Mouse (Mus musculus) liver, adult 2 months (tissue): ENCODE results near the gene Asb15. TPM values are rescaled to one million over a fixed set of nuclear protein-coding genes. Genes with fewer than 3 reads are reported as not detected.

ENCODE experiments used
- DNase-seq: peaks from one replicate; pipeline ENCODE4 v3.0.0-alpha.2; 2011; ENCODE audit warnings: low read depth, low spot score; ENCODE audit errors: extremely low read depth
- H3K27ac ChIP-seq: fragments of 200-500 bp; replicated peaks from 2 replicates; pipeline ENCODE4 v1.5.1; 2012; ENCODE audit warnings: low read depth, mild to moderate bottlenecking, control low read depth, inconsistent platforms, low read length; ENCODE audit not compliant: insufficient read depth
- H3K27me3 ChIP-seq: fragments of 200-500 bp; 2 replicates; pipeline ENCODE4 v1.6.1; 2012; ENCODE audit warnings: mild to moderate bottlenecking, moderate library complexity, low read length, inconsistent platforms; ENCODE audit not compliant: control insufficient read depth, insufficient read depth
- H3K36me3 ChIP-seq: fragments of 200-500 bp; 2 replicates; pipeline ENCODE4 v1.6.1; 2012; ENCODE audit warnings: low read length, inconsistent platforms; ENCODE audit not compliant: control insufficient read depth, insufficient read depth
- H3K4me1 ChIP-seq: fragments of 200-500 bp; 2 replicates; pipeline ENCODE4 v1.6.1; 2011; ENCODE audit warnings: low read length; ENCODE audit not compliant: control insufficient read depth, insufficient read depth
- H3K4me3 ChIP-seq: fragments of 200-500 bp; 2 replicates; pipeline ENCODE4 v1.5.1; 2011; ENCODE audit warnings: low read depth, mild to moderate bottlenecking, control low read depth, low read length, moderate library complexity; ENCODE audit not compliant: insufficient read depth
- H3K79me2 ChIP-seq: fragments of 200-500 bp; 2 replicates; pipeline ENCODE4 v1.6.1; 2012; ENCODE audit warnings: inconsistent platforms, mild to moderate bottlenecking, low read length, moderate library complexity; ENCODE audit not compliant: control insufficient read depth, insufficient read depth
- H3K9ac ChIP-seq: fragments of 200-500 bp; 2 replicates; pipeline ENCODE4 v1.6.1; 2012; ENCODE audit warnings: low read depth, mild to moderate bottlenecking, control low read depth, inconsistent platforms, low read length
- CTCF ChIP-seq: fragments of 200-500 bp; IDR thresholded peaks from 2 replicates; pipeline ENCODE4 v1.5.1; 2011; ENCODE audit warnings: low read depth, low read length, control low read depth
- POLR2A ChIP-seq: fragments of 200-500 bp; IDR thresholded peaks from 2 replicates; pipeline ENCODE4 v1.6.1; 2011; ENCODE audit warnings: low read length, control low read depth; ENCODE audit not compliant: insufficient read depth; ENCODE audit errors: extremely low read depth
- WGBS: fragments of 180-500 bp; shearing (Covaris S2); methylation state at CpG from one replicate; pipeline ENCODE4 v1.1.7; 2018; 5-methylcytosine and 5-hydroxymethylcytosine counted together
- polyA plus RNA-seq: library from polyadenylated mRNA; depleted of rRNA; stranded (reverse); fragments of >200 nt; gene quantifications from 2 replicates; pipeline ENCODE4 v1.2.3, GENCODE M21; 2012
- total RNA-seq: library from RNA; depleted of rRNA; stranded (reverse); fragments of >200 nt; gene quantifications from 2 replicates; pipeline ENCODE4 v1.2.3, GENCODE M21; 2014

The Asb15 gene
- total and polyA plus RNA-seq, 2 experiments: not detected

DNA sequence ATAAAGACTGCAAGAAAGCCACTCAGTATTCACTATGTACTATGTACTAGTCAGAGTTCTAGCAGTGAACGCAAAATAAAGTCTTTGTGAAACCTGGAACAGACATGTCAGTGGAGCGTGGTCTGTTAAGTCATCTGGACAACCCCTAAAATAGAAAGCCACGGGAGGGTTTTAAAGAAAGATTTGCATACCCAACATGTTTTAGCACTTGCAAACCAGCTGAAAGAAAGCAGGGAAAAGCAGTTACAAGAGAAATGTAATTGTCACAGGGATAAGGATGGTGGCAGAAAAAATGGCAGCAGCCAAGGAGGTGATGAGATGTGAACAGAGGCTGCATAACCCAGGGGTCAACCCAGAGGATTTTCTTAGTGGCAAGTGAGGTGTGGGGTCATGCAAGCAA lies 2.2 kb upstream of the Asb15 start:
- no peak for DNase-seq
- Histone ChIP-seq H3K27me3 (no peaks in the 10 kb centered on the region), H3K36me3 (peaks cover 12% of the 10 kb centered on the region), H3K4me1 (peaks cover 5% of the 10 kb centered on the region), H3K9ac (no peak overlapping the region), H3K79me2 (peaks cover 6% of the 10 kb centered on the region; the same call in 1 of the 2 replicates), H3K27ac (no peak overlapping the region), H3K4me3 (no peak overlapping the region)
- WGBS: 87% methylated on average over 3 of the region's 3 CpGs
- TF ChIP-seq CTCF (no peak), POLR2A (no peak)

DNA sequence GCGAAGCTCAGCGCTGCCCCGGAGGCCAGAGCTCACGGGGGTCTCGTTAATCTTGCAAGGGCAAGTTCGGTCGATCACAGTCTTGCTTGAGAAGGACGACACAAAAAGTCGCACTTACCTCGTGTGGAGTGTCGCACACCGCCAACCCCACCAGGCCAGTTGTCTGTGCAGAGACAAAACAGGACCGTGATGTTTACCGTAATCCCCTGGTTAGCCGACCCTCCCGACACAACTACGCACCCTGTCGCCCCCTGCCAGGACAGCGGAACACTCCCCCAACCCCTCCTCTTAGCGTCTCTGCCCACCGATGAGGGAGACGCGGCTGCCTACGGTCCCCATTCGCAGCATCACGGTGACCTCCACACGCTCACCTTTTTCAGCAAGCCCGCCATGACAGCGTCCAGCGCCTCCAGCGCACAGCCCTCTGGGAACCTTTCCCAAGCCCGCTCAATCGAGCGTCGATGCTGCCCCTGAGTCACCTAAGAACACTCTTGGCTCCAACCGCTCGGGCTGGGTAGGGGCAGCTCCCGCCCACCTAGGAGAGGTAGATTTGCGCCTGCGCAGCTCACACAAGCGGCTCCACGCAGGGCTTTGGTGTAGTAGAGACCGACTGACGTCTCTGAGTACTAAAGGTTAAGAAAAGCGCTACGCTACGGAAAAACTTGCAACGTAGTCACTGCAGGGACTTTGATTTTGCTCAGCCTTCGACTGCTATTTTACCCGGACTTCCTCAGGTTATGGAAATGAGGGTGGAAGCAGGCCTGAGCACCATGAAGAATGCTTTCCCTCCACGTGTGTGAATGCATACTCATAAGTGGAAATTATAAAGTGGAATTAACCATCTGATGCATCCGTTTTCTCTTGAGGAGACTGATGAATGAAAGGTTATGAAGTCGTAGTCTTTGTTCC lies 535 bp upstream of the Asb15 start, which contains the start of gene Ndufa5:
Gene Ndufa5 (minus strand): TSS at position 859 of the 909 bp plus-strand sequence.
- Histone ChIP-seq H3K9ac (peak within 1 kb of the TSS; percentile 91), H3K36me3 (peaks cover 1% of the 10 kb centered on the region; the same call in 1 of the 2 replicates), H3K27me3 (no peaks in the 10 kb centered on the region), H3K79me2 (peaks cover 6% of the 10 kb centered on the region; the same call in 1 of the 2 replicates), H3K4me1 (peaks cover 4% of the 10 kb centered on the region), H3K4me3 (peak within 1 kb of the TSS; percentile 94), H3K27ac (peak within 1 kb of the TSS; percentile 81)
- under 1% methylated on average over 53 of the region's 53 CpGs for WGBS
- DNase-seq: peak; percentile 97
- no peak for TF ChIP-seq CTCF
- TF ChIP-seq POLR2A: peak; percentile 66

DNA sequence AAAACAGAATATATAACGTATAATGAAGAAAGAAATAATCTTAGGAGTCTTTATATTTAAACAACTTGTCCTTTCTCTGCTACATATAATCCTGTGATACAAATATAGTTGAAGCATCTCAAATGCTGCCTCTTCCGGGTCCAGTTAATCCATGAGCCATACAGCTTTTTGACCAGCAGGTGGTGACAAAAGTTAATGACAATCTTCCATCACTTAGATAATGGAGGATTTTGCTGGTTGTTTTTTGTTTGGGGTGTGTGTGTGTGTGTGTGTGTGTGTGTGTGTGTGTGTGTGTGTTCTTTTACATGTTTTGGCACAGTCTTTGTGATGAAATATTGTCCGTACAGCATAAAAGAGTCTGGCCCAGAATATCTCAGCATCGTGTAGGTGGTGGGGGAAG lies 2.2 kb downstream of the Asb15 start:
- no peaks in the 10 kb centered on the region for H3K27me3 ChIP-seq
- 14% methylated on average over 4 of the region's 4 CpGs for WGBS
- peaks cover 6% of the 10 kb centered on the region; the same call in 1 of the 2 replicates for H3K79me2 ChIP-seq
- no peaks in the 10 kb centered on the region; the same call in 1 of the 2 replicates for H3K36me3 ChIP-seq
- DNase-seq: peak; percentile 52
- TF ChIP-seq POLR2A: no peak
- peak; percentile 29 for TF ChIP-seq CTCF
- H3K4me1 ChIP-seq: peaks cover 3% of the 10 kb centered on the region
- no peak overlapping the region for H3K27ac ChIP-seq
- H3K4me3 ChIP-seq: no peak overlapping the region
- H3K9ac ChIP-seq: no peak overlapping the region

DNA sequence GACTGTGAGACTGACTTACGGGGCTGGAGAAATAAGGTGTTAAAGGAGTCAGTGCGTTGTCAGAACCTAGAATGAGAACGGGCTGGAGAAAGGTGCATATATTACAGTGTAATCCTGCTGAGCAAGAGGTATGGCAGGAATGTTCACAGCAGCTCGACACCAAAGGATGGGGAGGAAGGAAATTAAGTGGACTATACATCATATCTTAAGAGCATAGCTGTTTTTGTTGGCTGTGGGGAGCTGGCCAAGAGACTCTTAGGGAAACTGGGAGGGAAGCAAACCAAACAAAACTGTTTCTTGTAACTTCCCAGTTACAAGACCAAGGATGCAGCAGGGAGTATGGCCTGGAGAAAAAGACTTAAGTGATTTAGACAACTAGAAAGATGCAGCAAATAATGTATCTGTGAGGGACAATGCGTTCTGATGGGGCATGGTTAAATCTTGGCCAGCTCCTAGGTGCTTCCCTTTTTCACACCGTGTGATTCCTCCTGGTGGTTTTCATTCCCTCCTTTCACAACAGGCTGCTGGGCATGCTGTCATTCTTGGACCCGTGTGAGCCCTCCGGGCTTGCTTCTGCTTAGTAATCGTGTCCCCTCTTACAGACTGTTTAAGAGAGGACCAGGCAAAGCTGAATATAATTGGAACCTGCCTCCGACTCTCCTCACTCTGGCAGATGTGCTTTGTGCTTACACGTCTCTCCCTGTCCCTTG lies 2.9 kb downstream of the Asb15 start:
- no peak overlapping the region for H3K9ac ChIP-seq
- no peak for DNase-seq

DNA sequence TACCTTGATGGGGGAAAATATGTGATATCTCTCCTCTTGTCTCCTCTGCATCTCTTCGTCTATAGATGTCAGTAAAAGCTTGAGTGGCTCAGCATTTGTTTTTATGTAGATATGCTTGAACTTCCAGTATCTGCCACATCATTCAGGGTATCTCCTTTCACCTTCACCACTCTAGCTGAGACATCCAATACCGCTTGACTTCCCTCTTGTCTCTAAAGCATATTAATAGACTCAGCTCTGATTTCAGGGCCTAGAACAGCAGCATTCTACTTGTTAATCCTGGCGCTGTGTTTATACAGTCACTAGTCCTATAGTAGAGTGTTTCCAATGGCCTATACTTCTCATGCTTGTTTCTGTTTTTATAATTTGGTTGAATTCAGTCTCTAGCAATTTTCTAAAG lies 4.9 kb downstream of the Asb15 start:
- no peaks in the 10 kb centered on the region for H3K79me2 ChIP-seq
- no peak overlapping the region for H3K9ac ChIP-seq
- H3K4me3 ChIP-seq: no peak overlapping the region
- no peak overlapping the region for H3K27ac ChIP-seq
- H3K4me1 ChIP-seq: peaks cover 3% of the 10 kb centered on the region
- H3K27me3 ChIP-seq: no peaks in the 10 kb centered on the region
- WGBS: 86% methylated on average over 3 of the region's 3 CpGs
- no peak for DNase-seq
- TF ChIP-seq CTCF (no peak), POLR2A (no peak)
- no peaks in the 10 kb centered on the region for H3K36me3 ChIP-seq

More for the DNA sequence above, 2.9 kb downstream of the Asb15 start:
- Histone ChIP-seq H3K4me3 (no peak overlapping the region), H3K27ac (no peak overlapping the region), H3K79me2 (peaks cover 5% of the 10 kb centered on the region; the same call in 1 of the 2 replicates), H3K36me3 (no peaks in the 10 kb centered on the region), H3K4me1 (peaks cover 3% of the 10 kb centered on the region), H3K27me3 (no peaks in the 10 kb centered on the region)
- WGBS: 63% methylated on average over 11 of the region's 11 CpGs
- TF ChIP-seq CTCF (no peak), POLR2A (no peak)

DNA sequence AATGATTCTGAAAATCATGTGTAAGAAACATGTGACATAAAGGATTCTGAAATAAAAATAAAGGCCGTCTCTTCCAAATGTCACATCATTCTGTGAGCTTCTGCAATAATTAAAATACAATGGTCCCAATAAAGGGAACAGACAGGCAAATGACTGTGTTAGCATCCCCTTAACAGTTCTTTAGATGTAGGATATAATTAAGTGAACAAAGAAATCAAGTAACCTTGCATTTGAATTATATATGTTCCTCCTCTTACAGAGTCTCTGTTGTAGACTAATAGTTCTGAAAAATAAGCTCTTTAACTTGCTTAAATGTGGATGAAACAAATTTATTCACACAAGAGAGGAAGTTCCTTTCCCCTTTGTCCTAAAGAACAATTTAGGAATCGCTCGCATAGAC lies 10.5 kb downstream of the Asb15 start:
- no peak for DNase-seq
- Histone ChIP-seq H3K36me3 (no peaks in the 10 kb centered on the region), H3K27ac (no peak overlapping the region), H3K4me1 (no peaks in the 10 kb centered on the region), H3K79me2 (no peaks in the 10 kb centered on the region), H3K27me3 (no peaks in the 10 kb centered on the region), H3K4me3 (no peak overlapping the region), H3K9ac (no peak overlapping the region)
- TF ChIP-seq POLR2A (no peak), CTCF (no peak)
- WGBS: 88% methylated on average over 3 of the region's 3 CpGs
